12 mouse cellular contexts compared by ENCODE assay signal in genomic region chr16:24527219-24527618, GRCm38 (mm10).
"Had no signal": no experiment of that assay in that cellular context is flagged by ENCODE, and none has a peak within 500 bp of the region (broad histone marks: within the 10 kb centered on the region; RNA-seq: fewer than 3 reads in every experiment).

No protein-coding gene starts in this region.

- H3K27ac ChIP-seq: midbrain, embryonic 10.5 days; midbrain, embryonic 13.5 days; midbrain, embryonic 15.5 days; neural tube, embryonic 12.5 days had no signal

- H3K36me3 ChIP-seq: midbrain, embryonic 10.5 days; midbrain, embryonic 13.5 days; midbrain, embryonic 15.5 days; neural tube, embryonic 12.5 days had no signal

- H3K4me2 ChIP-seq: lung, embryonic 14.5 days; midbrain, embryonic 13.5 days; midbrain, embryonic 15.5 days; neural tube, embryonic 12.5 days had no signal

- H3K9me3 ChIP-seq: midbrain, embryonic 10.5 days; midbrain, embryonic 13.5 days; midbrain, embryonic 15.5 days; neural tube, embryonic 12.5 days had no signal

- ATAC-seq: midbrain, embryonic 13.5 days; midbrain, embryonic 15.5 days had no signal

- H3K4me3 ChIP-seq: midbrain, embryonic 10.5 days; midbrain, embryonic 13.5 days; midbrain, embryonic 15.5 days; neural tube, embryonic 12.5 days had no signal

- H3K4me1 ChIP-seq: midbrain, embryonic 10.5 days; midbrain, embryonic 13.5 days; midbrain, embryonic 15.5 days; neural tube, embryonic 12.5 days had no signal

- H3K9ac ChIP-seq: lung, embryonic 14.5 days; midbrain, embryonic 13.5 days; midbrain, embryonic 15.5 days; neural tube, embryonic 12.5 days had no signal

- DNase-seq: lung, adult 18-20 months; lung, embryonic 14.5 days; lung, postnatal 10 days; lung, postnatal 4 days; right cerebral cortex, postnatal 14 days; thymus, adult 18-20 months; thymus, postnatal 14 days; thymus, postnatal 36 days had no signal

- H3K27me3 ChIP-seq: midbrain, embryonic 13.5 days; midbrain, embryonic 15.5 days; neural tube, embryonic 12.5 days had no signal
